Mouse (Mus musculus): ENCODE measurements around the gene Kcnj6. TPM values are rescaled to one million over a fixed set of nuclear protein-coding genes. Genes with fewer than 3 reads are reported as not detected.

Kcnj6 gene
- polyA plus RNA-seq, 1 experiment from 2014 or later, result not detected

DNA sequence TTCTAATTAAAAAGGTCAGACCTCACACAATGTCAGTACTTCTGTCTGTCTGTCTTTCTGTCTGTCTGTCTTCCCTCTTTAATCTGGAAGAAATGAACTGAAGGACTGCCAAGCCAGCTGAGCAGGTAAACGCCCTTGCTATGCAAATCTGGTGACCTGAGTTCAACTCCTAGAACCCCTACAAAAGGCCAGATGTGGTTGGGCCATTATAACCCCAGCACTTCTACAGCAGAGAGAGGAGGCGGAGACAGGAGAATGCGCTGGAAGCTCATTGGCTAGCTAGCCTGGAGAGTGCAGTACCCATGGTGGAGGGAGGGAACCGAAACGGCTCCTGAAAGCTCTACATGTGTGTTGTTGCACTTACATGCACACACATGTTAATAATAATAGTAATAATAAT is 141.5 kb downstream of the Kcnj6 start:
- ATAC-seq (ENCODE audit: low read depth) (no peak), DNase-seq (ENCODE audit: low spot score) (no peak)
- Histone ChIP-seq H3K4me1 (ENCODE audit: control insufficient read depth, insufficient read depth, low read length) (no peaks in the 10 kb centered on the region), H3K9ac (ENCODE audit: low read depth, low read length) (no peak overlapping the region), H3K27me3 (replicated peaks; ENCODE audit: control insufficient read depth, insufficient read depth, low read length) (no peaks in the 10 kb centered on the region), H3K4me3 (ENCODE audit: low read depth, low read length) (no peak overlapping the region), H3K36me3 (ENCODE audit: control insufficient read depth, insufficient read depth, low read length) (no peaks in the 10 kb centered on the region), H3K4me2 (ENCODE audit: low read depth, low read length) (no peak overlapping the region), H3K9me3 (ENCODE audit: control insufficient read depth, low read length) (no peaks in the 10 kb centered on the region), H3K27ac (replicated peaks; ENCODE audit: low read depth, low read length) (no peak overlapping the region)
- WGBS, result 85% methylated on average over 5 of the region's 5 CpGs

DNA sequence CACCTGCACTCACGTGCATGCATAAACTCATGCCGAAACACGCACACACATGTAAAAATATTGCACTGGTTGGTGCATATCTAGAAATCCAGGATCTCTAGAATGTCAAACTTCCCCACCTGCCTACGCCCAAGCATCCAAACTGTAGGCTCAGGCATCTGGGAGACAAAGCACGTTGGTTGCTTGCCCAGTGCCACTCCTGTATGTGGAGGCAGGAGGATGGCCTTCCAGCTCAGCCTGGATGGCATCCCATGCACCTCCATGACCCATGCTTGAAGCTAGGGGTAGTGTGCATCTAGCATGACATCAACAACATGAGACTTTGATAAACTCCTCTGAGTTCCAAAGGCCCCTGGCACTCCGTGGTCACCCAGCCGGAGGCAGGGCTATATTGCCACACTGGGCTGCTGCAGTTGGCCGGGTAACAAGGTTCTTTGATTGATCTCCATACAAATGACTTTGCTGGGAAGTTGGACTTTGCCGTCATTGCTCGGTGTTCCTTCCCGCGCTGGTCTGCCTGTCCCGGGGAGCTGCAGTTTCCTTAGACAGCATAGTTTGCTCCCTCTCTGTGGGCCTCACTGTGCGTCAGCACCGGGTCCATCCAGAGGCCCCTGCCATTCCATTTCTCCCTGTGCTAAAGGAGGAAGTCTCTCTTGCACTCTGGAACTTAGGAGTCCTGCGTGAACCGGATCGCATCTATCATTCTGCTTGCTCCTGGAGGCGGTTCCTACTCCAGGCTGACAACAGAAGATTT is 144.9 kb downstream of the Kcnj6 start:
- no peaks in the 10 kb centered on the region for H3K27me3 ChIP-seq (replicated peaks; ENCODE audit: control insufficient read depth, insufficient read depth, low read length)
- DNase-seq (ENCODE audit: low spot score) (no peak), ATAC-seq (ENCODE audit: low read depth) (no peak)
- no peak overlapping the region for H3K27ac ChIP-seq (replicated peaks; ENCODE audit: low read depth, low read length)
- H3K4me1 ChIP-seq (ENCODE audit: control insufficient read depth, insufficient read depth, low read length), result no peaks in the 10 kb centered on the region
- no peaks in the 10 kb centered on the region for H3K9me3 ChIP-seq (ENCODE audit: control insufficient read depth, low read length)
- H3K36me3 ChIP-seq (ENCODE audit: control insufficient read depth, insufficient read depth, low read length), result no peaks in the 10 kb centered on the region
- H3K4me2 ChIP-seq (ENCODE audit: low read depth, low read length), result no peak overlapping the region
- H3K9ac ChIP-seq (ENCODE audit: low read depth, low read length), result no peak overlapping the region
- no peak overlapping the region for H3K4me3 ChIP-seq (ENCODE audit: low read depth, low read length)
- 80% methylated on average over 19 of the region's 19 CpGs for WGBS

DNA sequence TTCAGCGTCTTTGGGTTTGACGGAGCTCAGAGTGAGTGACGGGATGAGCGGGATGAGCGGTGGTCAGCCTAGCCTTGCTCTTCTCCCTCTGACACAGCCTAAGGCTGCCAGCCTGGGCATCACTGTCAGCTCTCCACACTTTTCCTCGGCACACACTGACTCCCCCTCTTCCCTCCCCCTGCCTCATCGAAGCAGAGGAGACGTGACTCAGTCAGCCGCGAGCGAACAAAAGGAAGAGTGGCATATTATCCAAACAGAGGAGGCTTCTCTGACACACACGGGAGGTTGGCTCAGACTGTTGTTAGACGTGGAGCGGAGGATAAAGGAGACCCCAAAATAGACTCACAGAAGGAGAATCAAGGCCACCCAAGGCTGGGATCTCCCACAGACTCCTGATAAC is 147.1 kb downstream of the Kcnj6 start:
- DNase-seq (ENCODE audit: low spot score) (no peak), ATAC-seq (ENCODE audit: low read depth) (no peak)
- H3K36me3 ChIP-seq (ENCODE audit: control insufficient read depth, insufficient read depth, low read length), result no peaks in the 10 kb centered on the region
- 55% methylated on average over 14 of the region's 14 CpGs for WGBS
- H3K4me2 ChIP-seq (ENCODE audit: low read depth, low read length), result no peak overlapping the region
- H3K27me3 ChIP-seq (replicated peaks; ENCODE audit: control insufficient read depth, insufficient read depth, low read length), result no peaks in the 10 kb centered on the region
- H3K4me3 ChIP-seq (ENCODE audit: low read depth, low read length), result no peak overlapping the region
- no peaks in the 10 kb centered on the region for H3K4me1 ChIP-seq (ENCODE audit: control insufficient read depth, insufficient read depth, low read length)
- no peaks in the 10 kb centered on the region for H3K9me3 ChIP-seq (ENCODE audit: control insufficient read depth, low read length)
- H3K27ac ChIP-seq (replicated peaks; ENCODE audit: low read depth, low read length), result no peak overlapping the region
- no peak overlapping the region for H3K9ac ChIP-seq (ENCODE audit: low read depth, low read length)

DNA sequence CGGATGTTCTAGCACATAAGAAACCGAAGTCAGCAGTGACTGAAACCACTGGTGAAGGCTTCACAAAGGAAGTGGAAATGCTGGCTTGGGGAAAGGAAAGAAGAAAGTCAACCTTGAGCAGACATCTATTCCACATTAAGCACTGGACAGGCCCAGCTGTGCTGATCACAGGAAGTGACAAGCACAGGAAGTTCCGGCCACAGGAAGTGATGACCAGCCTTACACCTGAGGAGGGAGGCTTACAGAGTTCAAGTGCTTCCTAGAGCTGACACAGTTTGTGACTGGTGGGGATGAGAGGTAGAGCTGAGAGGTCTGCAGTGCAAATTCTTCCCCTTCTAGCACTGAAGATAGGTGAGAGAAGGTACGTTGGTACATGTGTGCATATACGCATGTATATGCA is 151.5 kb downstream of the Kcnj6 start:
- no peak for ATAC-seq (ENCODE audit: low read depth)
- no peak overlapping the region for H3K4me3 ChIP-seq (ENCODE audit: low read depth, low read length)
- H3K4me1 ChIP-seq (ENCODE audit: control insufficient read depth, insufficient read depth, low read length), result no peaks in the 10 kb centered on the region
- no peak overlapping the region for H3K27ac ChIP-seq (replicated peaks; ENCODE audit: low read depth, low read length)
- DNase-seq (ENCODE audit: low spot score), result no peak
- no peak overlapping the region for H3K4me2 ChIP-seq (ENCODE audit: low read depth, low read length)
- no peaks in the 10 kb centered on the region for H3K9me3 ChIP-seq (ENCODE audit: control insufficient read depth, low read length)
- 90% methylated on average over 5 of the region's 5 CpGs for WGBS
- no peaks in the 10 kb centered on the region for H3K27me3 ChIP-seq (replicated peaks; ENCODE audit: control insufficient read depth, insufficient read depth, low read length)
- no peak overlapping the region for H3K9ac ChIP-seq (ENCODE audit: low read depth, low read length)
- no peaks in the 10 kb centered on the region for H3K36me3 ChIP-seq (ENCODE audit: control insufficient read depth, insufficient read depth, low read length)

DNA sequence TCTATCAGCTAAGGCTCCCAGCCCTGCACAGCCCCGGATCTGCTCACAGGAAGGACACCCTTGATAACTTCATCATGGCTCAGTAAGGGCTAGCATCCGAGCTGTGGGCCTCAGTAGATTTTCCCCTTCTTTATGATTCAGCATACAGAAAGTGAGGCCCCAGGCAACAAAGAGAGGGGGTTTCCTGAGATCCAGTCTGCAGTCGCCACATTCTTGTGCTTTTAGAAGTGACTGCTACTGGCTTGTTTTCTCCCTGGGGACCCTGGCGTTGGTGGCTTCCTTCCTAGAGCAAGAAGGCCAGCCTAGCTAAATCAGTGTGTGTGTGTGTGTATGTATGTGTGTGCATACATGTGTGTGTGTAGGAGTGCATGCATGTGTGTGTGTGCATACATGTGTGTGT is 152.7 kb downstream of the Kcnj6 start:
- 49% methylated on average over 4 of the region's 4 CpGs for WGBS
- Histone ChIP-seq H3K27me3 (replicated peaks; ENCODE audit: control insufficient read depth, insufficient read depth, low read length) (no peaks in the 10 kb centered on the region), H3K4me2 (ENCODE audit: low read depth, low read length) (no peak overlapping the region), H3K9me3 (ENCODE audit: control insufficient read depth, low read length) (no peaks in the 10 kb centered on the region), H3K4me3 (ENCODE audit: low read depth, low read length) (no peak overlapping the region), H3K36me3 (ENCODE audit: control insufficient read depth, insufficient read depth, low read length) (no peaks in the 10 kb centered on the region), H3K27ac (replicated peaks; ENCODE audit: low read depth, low read length) (no peak overlapping the region), H3K9ac (ENCODE audit: low read depth, low read length) (no peak overlapping the region), H3K4me1 (ENCODE audit: control insufficient read depth, insufficient read depth, low read length) (no peaks in the 10 kb centered on the region)
- DNase-seq (ENCODE audit: low spot score), result no peak
- ATAC-seq (ENCODE audit: low read depth), result no peak

- Histone ChIP-seq H3K4me3 (ENCODE audit: low read depth, low read length) (no peak overlapping the region), H3K4me2 (ENCODE audit: low read depth, low read length) (no peak overlapping the region), H3K36me3 (ENCODE audit: control insufficient read depth, insufficient read depth, low read length) (no peaks in the 10 kb centered on the region), H3K27ac (replicated peaks; ENCODE audit: low read depth, low read length) (no peak overlapping the region), H3K4me1 (ENCODE audit: control insufficient read depth, insufficient read depth, low read length) (no peaks in the 10 kb centered on the region), H3K9ac (ENCODE audit: low read depth, low read length) (no peak overlapping the region), H3K9me3 (ENCODE audit: control insufficient read depth, low read length) (no peaks in the 10 kb centered on the region), H3K27me3 (replicated peaks; ENCODE audit: control insufficient read depth, insufficient read depth, low read length) (no peaks in the 10 kb centered on the region)
- WGBS, result 22% methylated on average over 6 of the region's 6 CpGs
- DNase-seq (ENCODE audit: low spot score) (no peak), ATAC-seq (ENCODE audit: low read depth) (no peak)
These were observed 158.1 kb downstream of the Kcnj6 start for GRCm38 (mm10) chr16:94839398-94839797.

- H3K4me3 ChIP-seq (ENCODE audit: low read depth, low read length), result no peak overlapping the region
- H3K27ac ChIP-seq (replicated peaks; ENCODE audit: low read depth, low read length), result no peak overlapping the region
- no peaks in the 10 kb centered on the region for H3K27me3 ChIP-seq (replicated peaks; ENCODE audit: control insufficient read depth, insufficient read depth, low read length)
- H3K4me2 ChIP-seq (ENCODE audit: low read depth, low read length), result no peak overlapping the region
- no peaks in the 10 kb centered on the region for H3K36me3 ChIP-seq (ENCODE audit: control insufficient read depth, insufficient read depth, low read length)
- H3K9ac ChIP-seq (ENCODE audit: low read depth, low read length), result no peak overlapping the region
- no peaks in the 10 kb centered on the region for H3K4me1 ChIP-seq (ENCODE audit: control insufficient read depth, insufficient read depth, low read length)
- WGBS, result 86% methylated on average over 9 of the region's 9 CpGs
- ATAC-seq (ENCODE audit: low read depth) (no peak), DNase-seq (ENCODE audit: low spot score) (no peak)
- H3K9me3 ChIP-seq (ENCODE audit: control insufficient read depth, low read length), result no peaks in the 10 kb centered on the region
These were observed 159.6 kb downstream of the Kcnj6 start for GRCm38 (mm10) chr16:94837881-94838280.

DNA sequence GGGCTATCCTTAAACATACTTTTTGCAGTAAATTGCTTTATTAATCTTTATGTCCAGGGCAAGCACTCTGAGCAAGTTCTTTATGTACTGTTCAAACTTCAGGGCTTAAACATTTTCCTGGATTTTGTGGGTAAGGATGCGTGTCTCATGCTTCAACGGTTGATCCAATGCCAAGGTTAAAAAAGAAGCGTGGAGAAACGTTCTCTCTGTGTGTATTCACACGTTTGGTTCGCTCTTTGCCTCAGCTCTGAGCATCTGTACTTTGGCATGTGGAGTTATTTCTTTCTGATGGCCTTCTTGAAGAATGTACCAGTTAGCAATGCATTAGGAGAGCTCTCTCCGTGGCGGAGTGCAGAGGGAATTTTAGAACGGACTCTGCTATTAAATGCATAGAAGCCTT is 163.0 kb downstream of the Kcnj6 start:
- H3K27ac ChIP-seq (replicated peaks; ENCODE audit: low read depth, low read length), result no peak overlapping the region
- no peak overlapping the region for H3K9ac ChIP-seq (ENCODE audit: low read depth, low read length)
- no peaks in the 10 kb centered on the region for H3K4me1 ChIP-seq (ENCODE audit: control insufficient read depth, insufficient read depth, low read length)
- WGBS, result 70% methylated on average over 9 of the region's 9 CpGs
- no peaks in the 10 kb centered on the region for H3K27me3 ChIP-seq (replicated peaks; ENCODE audit: control insufficient read depth, insufficient read depth, low read length)
- no peak overlapping the region for H3K4me3 ChIP-seq (ENCODE audit: low read depth, low read length)
- DNase-seq (ENCODE audit: low spot score) (no peak), ATAC-seq (ENCODE audit: low read depth) (no peak)
- 0 out of 2 replicates have a peak, but pooled peaks cover 3% of the 10 kb centered on the region for H3K9me3 ChIP-seq (ENCODE audit: control insufficient read depth, low read length)
- no peak overlapping the region for H3K4me2 ChIP-seq (ENCODE audit: low read depth, low read length)
- no peaks in the 10 kb centered on the region for H3K36me3 ChIP-seq (ENCODE audit: control insufficient read depth, insufficient read depth, low read length)

DNA sequence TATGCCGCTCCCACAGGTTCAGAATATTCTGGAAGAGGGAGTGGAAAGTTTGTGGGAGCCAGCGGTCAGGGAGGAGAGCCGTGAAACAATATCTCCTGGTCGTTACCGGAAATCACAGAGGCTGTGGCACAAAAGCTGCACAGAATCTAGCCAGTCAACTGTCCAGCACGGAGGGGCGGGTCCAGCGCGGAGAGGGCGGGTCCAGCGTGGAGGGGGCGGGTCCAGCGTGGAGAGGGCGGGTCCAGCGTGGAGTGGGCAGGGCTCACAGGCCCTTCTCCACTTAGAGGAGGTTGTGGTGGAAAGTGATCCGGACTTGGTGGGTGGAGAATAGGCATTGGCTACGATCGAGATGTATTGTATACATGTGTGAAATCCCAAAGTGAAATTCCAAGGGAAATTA is 169.3 kb downstream of the Kcnj6 start:
- Histone ChIP-seq H3K27ac (replicated peaks; ENCODE audit: low read depth, low read length) (no peak overlapping the region), H3K4me2 (ENCODE audit: low read depth, low read length) (no peak overlapping the region), H3K36me3 (ENCODE audit: control insufficient read depth, insufficient read depth, low read length) (no peaks in the 10 kb centered on the region), H3K9me3 (ENCODE audit: control insufficient read depth, low read length) (0 out of 2 replicates have a peak, but pooled peaks cover 3% of the 10 kb centered on the region), H3K27me3 (replicated peaks; ENCODE audit: control insufficient read depth, insufficient read depth, low read length) (no peaks in the 10 kb centered on the region), H3K9ac (ENCODE audit: low read depth, low read length) (no peak overlapping the region), H3K4me3 (ENCODE audit: low read depth, low read length) (no peak overlapping the region), H3K4me1 (ENCODE audit: control insufficient read depth, insufficient read depth, low read length) (peaks cover 11% of the 10 kb centered on the region)
- 87% methylated on average over 18 of the region's 18 CpGs for WGBS
- no peak for DNase-seq (ENCODE audit: low spot score)
- ATAC-seq (ENCODE audit: low read depth), result no peak

Data from embryonic facial prominence, embryonic 14.5 days (tissue).